Mouse (Mus musculus) induced T-regulatory cell, adult 2 months (primary cell): ENCODE measurements around the gene Slc39a11.
A peak's percentile ranks its signal among the peaks of the same experiment; 100 is the strongest.

Experiments
- DNase-seq: peaks from one replicate; pipeline ENCODE4 v3.0.0-alpha.2; 2012; ENCODE audit warnings: low read depth

Slc39a11 gene

DNA sequence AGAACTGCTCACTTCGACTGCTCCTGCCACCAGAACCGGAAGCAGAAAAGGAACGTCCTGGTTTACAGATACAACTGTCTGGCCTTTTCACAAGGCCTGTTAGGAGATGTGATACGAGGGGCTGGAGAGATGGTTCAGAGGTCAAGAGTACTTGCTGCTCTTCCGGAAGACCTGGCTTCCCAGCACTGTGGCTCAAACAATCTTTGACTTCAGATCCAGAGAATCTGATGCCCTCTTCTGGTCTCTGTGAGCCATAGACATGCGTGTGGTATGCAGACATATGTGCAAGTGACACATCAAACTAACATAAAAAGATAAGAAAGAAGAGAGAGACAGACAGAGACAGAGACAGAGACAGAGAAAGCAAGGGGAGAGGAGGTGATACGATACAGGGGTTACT, 17.6 kb downstream of the Slc39a11 start:
- DNase-seq, result no peak

- no peak for DNase-seq
Measured at GRCm38 (mm10) chr11:113631862-113632261, 18.0 kb downstream of the Slc39a11 start.

DNA sequence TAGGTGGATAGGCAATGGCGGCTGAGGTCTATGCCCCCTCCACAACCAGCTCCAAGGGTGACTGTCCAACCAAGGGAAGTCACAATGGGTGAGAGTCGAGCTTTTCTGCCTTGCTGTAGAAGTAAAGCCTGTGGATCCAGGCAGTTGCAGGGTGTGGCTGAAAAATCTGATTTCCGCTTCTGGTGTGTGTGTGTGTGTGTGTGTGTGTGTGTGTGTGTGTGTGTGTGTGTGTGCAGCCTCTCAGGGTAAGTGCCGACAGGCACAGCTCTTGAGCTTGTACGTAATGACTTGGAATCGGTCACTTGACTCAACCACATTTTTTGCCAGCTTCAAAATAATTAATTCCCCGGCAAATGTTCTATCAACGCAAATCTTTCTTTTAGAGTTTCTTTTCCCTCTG, 18.6 kb downstream of the Slc39a11 start:
- no peak for DNase-seq

- DNase-seq, result peak; percentile 23
Measured at GRCm38 (mm10) chr11:113630642-113631041, 19.2 kb downstream of the Slc39a11 start.

DNA sequence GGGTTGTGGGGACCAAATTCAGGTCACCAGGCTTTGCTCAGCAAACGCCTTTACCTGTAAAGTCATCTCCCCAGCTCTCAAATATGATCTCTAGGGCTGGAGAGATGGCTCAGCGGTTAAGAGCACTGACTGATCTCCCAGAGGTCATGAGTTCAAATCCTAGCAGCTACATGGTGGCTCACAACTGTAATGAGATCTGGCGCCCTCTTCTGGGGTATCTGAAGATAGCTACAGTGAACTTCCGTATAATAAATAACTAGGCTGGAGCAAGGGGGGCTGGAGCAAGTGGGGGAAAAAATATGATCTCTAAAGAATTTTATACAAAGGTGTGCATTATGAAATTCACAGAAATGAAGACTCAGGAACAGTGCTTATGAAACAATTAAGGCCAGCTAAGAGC, 22.1 kb downstream of the Slc39a11 start:
- DNase-seq, result peak; percentile 51

DNA sequence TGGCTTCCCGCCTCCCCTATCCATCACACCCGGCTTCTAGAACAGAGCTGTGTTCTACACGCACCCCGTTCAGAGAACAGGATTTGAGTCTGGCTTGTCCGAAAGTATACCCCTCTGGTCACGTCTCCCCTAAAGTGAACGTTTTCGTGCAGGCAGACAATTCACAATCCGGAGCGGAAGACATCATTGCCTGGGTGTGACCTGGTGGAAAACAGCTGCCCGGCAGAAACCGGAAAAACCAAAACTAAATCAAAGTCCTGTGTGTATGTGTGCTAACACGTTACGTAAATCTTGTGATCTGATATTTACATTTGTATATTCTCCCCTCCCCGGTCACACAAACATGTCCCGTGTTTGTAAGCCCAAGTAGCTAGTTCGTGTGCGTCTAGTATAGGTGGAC, 24.4 kb downstream of the Slc39a11 start:
- no peak for DNase-seq

DNA sequence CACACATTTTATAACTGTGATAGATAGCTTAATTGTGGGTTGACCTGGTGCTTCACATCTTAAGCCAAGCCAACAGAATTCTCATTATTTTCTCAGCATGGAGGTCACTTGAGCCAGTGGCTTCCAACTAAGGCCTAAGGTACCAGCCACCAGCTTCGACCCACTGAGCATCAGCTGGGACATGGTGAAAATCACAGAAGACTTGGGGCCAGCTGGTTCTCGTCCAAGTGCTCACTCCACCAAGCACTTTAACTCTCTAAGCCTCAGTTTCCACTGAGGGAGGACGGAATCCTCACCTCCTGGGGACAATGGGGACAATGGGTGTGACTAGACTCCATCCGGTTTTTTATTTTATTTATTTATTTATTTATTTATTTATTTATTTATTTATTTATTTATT, 27.9 kb downstream of the Slc39a11 start:
- DNase-seq, result no peak

GRCm38 (mm10) chr11:113621001-113621400, 28.9 kb downstream of the Slc39a11 start:
- no peak for DNase-seq

GRCm38 (mm10) chr11:113619420-113620080, 30.3 kb downstream of the Slc39a11 start:
- no peak for DNase-seq

GRCm38 (mm10) chr11:113618672-113619419, 31.0 kb downstream of the Slc39a11 start, which contains the start of gene Sstr2:
Gene Sstr2, plus strand, starts transcription at chr11:113619342.
- DNase-seq, result peak; percentile 78

DNA sequence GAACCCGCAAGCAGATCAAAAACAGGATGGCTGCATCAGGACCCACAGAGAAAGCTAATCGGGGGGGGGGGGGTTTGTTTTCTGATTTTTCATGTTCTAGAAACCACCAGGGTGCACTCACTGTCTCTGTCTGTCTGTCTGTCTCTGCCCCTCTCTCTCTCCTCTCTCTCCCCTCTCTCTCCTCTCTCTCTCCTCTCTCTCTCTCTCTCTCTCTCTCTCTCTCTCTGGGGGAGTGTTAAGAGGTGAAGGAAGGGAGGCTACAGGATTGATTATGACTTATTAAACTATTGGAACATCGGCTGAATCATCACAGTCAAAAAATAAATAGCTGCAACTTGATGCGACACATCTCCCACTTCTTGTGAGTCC, 31.6 kb downstream of the Slc39a11 start:
- DNase-seq, result no peak

DNA sequence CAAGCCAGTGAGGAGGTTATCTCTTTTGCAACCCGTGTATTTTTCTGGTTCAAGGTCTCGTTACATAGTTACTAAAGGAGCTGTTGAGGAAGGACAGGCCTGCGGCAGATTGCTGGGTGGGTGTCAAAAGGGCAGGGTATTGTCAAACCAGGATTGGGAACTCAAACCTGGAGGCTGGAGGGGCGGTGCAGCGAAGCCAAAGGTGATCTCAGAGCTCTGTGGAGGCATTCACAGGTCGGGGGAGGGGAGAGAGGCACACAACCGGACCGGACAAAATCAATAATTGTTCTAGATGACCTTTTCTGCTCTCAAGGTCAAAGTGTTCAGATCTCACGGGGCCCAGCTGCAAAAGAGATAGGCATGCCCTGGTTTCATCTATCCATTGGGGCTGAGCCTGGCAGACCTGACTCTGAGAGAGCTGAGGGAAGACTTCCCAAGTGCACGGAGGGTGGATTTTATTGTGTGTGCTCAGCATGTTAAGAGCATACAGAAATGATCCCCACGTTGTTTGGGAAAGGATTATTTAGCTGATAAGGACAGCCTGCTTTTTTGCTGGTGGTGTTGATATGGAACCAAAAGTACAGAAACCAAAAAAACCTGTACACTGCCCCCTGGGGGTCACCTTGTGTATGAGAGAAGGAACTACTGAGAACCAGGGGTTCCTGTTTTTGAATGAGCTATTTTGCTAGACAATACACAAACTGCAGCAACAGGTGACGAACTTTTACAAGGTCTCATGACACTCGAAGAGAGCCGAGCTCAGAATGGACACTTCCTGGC, 32.6 kb downstream of the Slc39a11 start:
- DNase-seq, result peak; percentile 85

GRCm38 (mm10) chr11:113614476-113614875, 35.4 kb downstream of the Slc39a11 start:
- DNase-seq, result no peak

GRCm38 (mm10) chr11:113611664-113612611, 37.9 kb downstream of the Slc39a11 start:
- peak; percentile 70 for DNase-seq

GRCm38 (mm10) chr11:113611112-113611646, 38.7 kb downstream of the Slc39a11 start:
- DNase-seq, result no peak

- DNase-seq, result no peak
Measured at GRCm38 (mm10) chr11:113610266-113610665, 39.6 kb downstream of the Slc39a11 start.

GRCm38 (mm10) chr11:113609581-113609980, 40.3 kb downstream of the Slc39a11 start:
- DNase-seq, result no peak

DNA sequence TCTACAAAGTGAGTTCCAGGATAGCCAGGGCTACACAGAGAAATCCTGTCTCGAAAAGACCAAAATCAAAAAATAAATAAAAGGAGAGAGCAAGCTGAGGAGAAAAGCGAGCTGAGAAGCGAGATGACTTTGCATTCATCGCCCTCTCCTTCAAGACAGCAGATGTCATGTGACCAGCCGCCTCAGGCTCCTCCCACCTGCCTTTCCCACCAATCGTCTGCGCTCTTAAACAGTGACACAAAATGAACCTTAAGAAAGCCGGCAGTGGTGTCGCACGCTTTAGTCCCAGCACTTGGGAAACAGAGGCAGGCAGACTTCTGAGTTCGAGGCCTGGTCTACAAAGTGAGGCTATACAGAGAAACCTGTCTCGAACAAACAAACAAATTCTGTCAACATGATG, 42.3 kb downstream of the Slc39a11 start:
- no peak for DNase-seq

DNA sequence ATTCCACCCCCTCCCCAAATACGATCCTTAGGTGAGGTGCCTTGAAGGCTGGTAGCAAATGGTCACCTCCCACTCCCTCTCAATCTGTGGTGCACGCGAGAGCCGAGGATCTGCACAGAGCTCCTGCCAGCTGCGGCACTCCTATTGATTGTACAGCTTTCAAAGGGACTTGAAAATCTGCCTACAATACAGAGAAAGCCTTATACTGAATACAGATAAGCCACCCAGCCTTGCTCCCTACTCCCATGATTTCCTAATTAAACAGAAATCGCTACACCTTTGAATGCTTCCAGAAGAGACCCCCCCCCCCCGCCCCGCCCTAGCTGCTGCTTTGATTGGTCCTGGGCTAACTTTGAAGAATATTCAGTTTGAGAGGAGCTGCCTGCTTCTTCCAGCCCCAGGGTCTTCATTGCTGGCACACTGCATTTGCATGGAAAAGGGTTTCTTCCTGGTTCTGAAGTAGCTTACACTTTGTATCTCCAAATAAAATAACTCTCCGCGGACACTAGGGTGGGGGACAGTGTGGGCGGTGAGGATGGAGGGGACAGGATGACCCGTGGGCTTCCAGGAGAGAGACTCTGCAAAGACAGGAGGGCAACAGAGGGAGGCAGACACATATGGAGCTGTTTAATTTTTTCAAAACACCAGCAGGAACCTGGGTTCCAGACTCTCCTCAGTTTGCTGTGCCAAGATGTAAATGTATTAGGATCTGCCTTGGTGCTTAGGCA, 48.1 kb downstream of the Slc39a11 start:
- no peak for DNase-seq

DNA sequence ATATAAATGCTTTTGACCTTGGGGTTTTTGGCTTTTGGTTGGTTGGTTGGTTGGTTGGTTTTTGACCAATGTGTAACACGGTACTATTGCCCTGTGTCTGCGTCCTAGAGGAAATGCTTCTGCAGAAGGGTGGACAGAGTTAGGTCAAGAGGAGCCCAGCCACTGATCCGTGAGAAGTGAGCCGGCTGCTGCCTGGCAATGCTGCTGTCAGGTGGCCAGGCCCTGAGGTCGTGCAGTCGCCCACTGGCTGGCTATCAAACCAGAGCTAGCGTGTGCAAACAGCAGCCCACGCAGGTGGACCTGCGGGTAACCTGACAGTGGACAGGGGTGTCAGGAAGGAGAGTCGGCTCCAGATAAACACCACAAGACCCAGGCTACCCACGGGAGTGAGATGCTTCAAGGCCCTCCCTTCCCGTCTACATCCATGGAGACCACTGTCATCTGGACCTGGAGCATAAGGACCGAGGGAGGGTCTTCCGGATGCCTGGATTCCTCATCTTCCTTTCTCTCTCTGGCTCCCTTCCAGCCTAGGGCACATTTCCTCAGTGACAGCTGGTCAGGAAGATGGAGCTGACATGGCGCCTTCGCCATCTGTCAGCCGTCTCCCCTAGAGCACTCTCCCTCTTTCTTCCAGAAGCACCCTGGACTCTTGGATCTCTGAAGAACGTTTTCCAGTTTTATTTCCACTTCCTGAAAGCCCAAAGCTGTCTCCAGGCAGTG, 49.2 kb downstream of the Slc39a11 start:
- DNase-seq, result no peak
